Mouse (Mus musculus): ENCODE measurements at regions not wholly inside any gene's neighbourhood (a gene's known extent, or its start where the extent isn't known, plus 50 kb on each side); places are given as distances from the start of the nearest gene placed in this dataset.
A peak's percentile ranks its signal among the peaks of the same experiment; 100 is the strongest.

DNA sequence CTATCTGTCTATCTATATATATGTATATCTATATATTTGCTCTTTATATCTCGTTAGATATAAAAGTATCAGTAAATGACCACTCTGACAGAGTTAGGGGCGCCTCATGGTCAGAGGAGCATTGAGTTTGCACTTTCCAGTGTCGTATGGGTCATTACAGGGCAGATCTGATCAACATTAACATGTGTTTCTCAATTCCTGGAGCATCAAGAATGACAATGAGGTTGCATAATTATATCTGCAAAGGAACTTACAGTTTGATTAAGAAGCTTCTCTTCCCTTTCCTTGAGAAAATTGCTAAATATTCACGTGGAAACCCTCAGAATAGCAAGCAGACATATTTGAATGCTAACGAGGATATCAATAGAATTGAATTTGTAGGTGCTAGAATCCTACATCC is 158.6 kb downstream of the Gm11146 start:
- H3K9me3 ChIP-seq = no peaks in the 10 kb centered on the region
- H3K27me3 ChIP-seq (ENCODE audit: insufficient read depth, poor library complexity, severe bottlenecking) = no peaks in the 10 kb centered on the region
- 87% methylated on average over 5 of the region's 5 CpGs for WGBS
- peaks cover 48% of the 10 kb centered on the region for H3K4me1 ChIP-seq (replicated peaks)
- H3K27ac ChIP-seq = peak overlapping the region; percentile 64
- no peak for DNase-seq (ENCODE audit: low spot score)
- H3K4me3 ChIP-seq = no peak overlapping the region
- H3K36me3 ChIP-seq = peaks cover 5% of the 10 kb centered on the region

GRCm38 (mm10) chr16:77442866-77443265 is 159.0 kb downstream of the Gm11146 start:
- H3K27ac ChIP-seq = no peak overlapping the region
- H3K36me3 ChIP-seq = peaks cover 6% of the 10 kb centered on the region
- H3K9me3 ChIP-seq = no peaks in the 10 kb centered on the region
- WGBS = 91% methylated on average over 6 of the region's 6 CpGs
- H3K4me3 ChIP-seq = no peak overlapping the region
- no peaks in the 10 kb centered on the region for H3K27me3 ChIP-seq (ENCODE audit: insufficient read depth, poor library complexity, severe bottlenecking)
- H3K4me1 ChIP-seq (replicated peaks) = peaks cover 48% of the 10 kb centered on the region
- DNase-seq (ENCODE audit: low spot score) = no peak

- H3K9me3 ChIP-seq = no peaks in the 10 kb centered on the region
- no peaks in the 10 kb centered on the region for H3K27me3 ChIP-seq (ENCODE audit: insufficient read depth, poor library complexity, severe bottlenecking)
- H3K36me3 ChIP-seq = peaks cover 6% of the 10 kb centered on the region; the same call in 1 of the 2 replicates
- DNase-seq (ENCODE audit: low spot score) = no peak
- WGBS = 79% methylated on average over 4 of the region's 4 CpGs
- no peak overlapping the region for H3K4me3 ChIP-seq
- peaks cover 6% of the 10 kb centered on the region; the same call in 1 of the 2 replicates for H3K4me1 ChIP-seq (replicated peaks)
- peak overlapping the region; percentile 1; the same call in 1 of the 2 replicates for H3K27ac ChIP-seq
Observed at GRCm38 (mm10) chr16:77431345-77431744, 170.5 kb downstream of the Gm11146 start.

GRCm38 (mm10) chr16:77422385-77423363 is 179.2 kb downstream of the Gm11146 start:
- WGBS = 55% methylated on average over 12 of the region's 12 CpGs
- Histone ChIP-seq H3K4me3 (peak overlapping the region; percentile 59), H3K36me3 (no peaks in the 10 kb centered on the region; the same call in 1 of the 2 replicates), H3K4me1 (replicated peaks) (peaks cover 30% of the 10 kb centered on the region), H3K27ac (peak overlapping the region; percentile 96), H3K27me3 (ENCODE audit: insufficient read depth, poor library complexity, severe bottlenecking) (no peaks in the 10 kb centered on the region), H3K9me3 (no peaks in the 10 kb centered on the region)
- no peak for DNase-seq (ENCODE audit: low spot score)

GRCm38 (mm10) chr16:77421591-77422024 is 180.3 kb downstream of the Gm11146 start:
- WGBS = 5% methylated on average over 10 of the region's 10 CpGs

GRCm38 (mm10) chr16:77421001-77421400 is 180.9 kb downstream of the Gm11146 start:
- no peak for DNase-seq (ENCODE audit: low spot score)
- H3K4me3 ChIP-seq = peak overlapping the region; percentile 59
- H3K27me3 ChIP-seq (ENCODE audit: insufficient read depth, poor library complexity, severe bottlenecking) = no peaks in the 10 kb centered on the region
- peaks cover 42% of the 10 kb centered on the region for H3K4me1 ChIP-seq (replicated peaks)
- H3K9me3 ChIP-seq = no peaks in the 10 kb centered on the region
- whole genome bisulfite sequencing = 37% methylated on average over 6 of the region's 6 CpGs
- H3K36me3 ChIP-seq = no peaks in the 10 kb centered on the region; the same call in 1 of the 2 replicates
- H3K27ac ChIP-seq = peak overlapping the region; percentile 96

More at GRCm38 (mm10) chr16:77421591-77422024, 180.3 kb downstream of the Gm11146 start:
- H3K36me3 ChIP-seq = no peaks in the 10 kb centered on the region; the same call in 1 of the 2 replicates
- peaks cover 36% of the 10 kb centered on the region for H3K4me1 ChIP-seq (replicated peaks)
- peak overlapping the region; percentile 96 for H3K27ac ChIP-seq
- no peaks in the 10 kb centered on the region for H3K27me3 ChIP-seq (ENCODE audit: insufficient read depth, poor library complexity, severe bottlenecking)
- peak; percentile 90 for DNase-seq (ENCODE audit: low spot score)
- H3K4me3 ChIP-seq = peak overlapping the region; percentile 59
- H3K9me3 ChIP-seq = no peaks in the 10 kb centered on the region

GRCm38 (mm10) chr16:77420136-77420860 is 181.6 kb downstream of the Gm11146 start:
- no peak for DNase-seq (ENCODE audit: low spot score)
- 40% methylated on average over 8 of the region's 8 CpGs for WGBS
- H3K4me1 ChIP-seq (replicated peaks) = peaks cover 44% of the 10 kb centered on the region

DNA sequence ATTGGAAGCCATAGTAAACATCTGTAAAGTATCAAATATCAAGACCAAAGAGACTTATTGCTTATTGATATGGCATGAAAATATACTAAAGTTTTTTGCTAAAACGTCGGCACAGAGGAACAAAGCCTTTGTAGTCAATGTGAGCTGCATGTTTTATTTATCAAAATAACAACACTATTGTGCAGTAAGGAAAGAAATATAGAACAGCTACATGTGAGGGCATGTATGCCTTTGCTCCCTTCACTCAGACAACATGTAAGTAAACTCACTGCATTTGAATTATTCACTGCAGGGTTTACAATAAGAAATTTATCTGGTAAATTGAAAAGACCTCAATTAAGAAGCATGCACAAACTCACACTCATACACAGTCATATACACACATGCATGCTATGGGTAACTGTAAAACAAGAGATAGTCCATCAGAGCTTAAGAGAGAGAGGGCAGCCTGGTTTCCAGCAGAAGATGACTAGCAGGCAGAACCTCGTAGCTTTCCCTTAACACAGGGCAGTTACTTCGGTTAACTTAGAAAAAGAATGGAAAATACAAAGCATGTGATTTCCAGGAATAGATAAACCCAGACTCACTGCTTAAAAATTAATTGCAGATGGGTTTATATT is 182.7 kb downstream of the Gm11146 start:
- Histone ChIP-seq H3K27me3 (ENCODE audit: insufficient read depth, poor library complexity, severe bottlenecking) (no peaks in the 10 kb centered on the region), H3K9me3 (no peaks in the 10 kb centered on the region), H3K4me1 (replicated peaks) (peaks cover 44% of the 10 kb centered on the region), H3K4me3 (peak overlapping the region; percentile 59), H3K36me3 (peaks cover 5% of the 10 kb centered on the region), H3K27ac (peak overlapping the region; percentile 96)
- 21% methylated on average over 4 of the region's 4 CpGs for WGBS
- DNase-seq (ENCODE audit: low spot score) = no peak

More at GRCm38 (mm10) chr16:77420136-77420860, 181.6 kb downstream of the Gm11146 start:
- H3K36me3 ChIP-seq = no peaks in the 10 kb centered on the region
- H3K27ac ChIP-seq = peak overlapping the region; percentile 96
- H3K4me3 ChIP-seq = peak overlapping the region; percentile 59
- H3K27me3 ChIP-seq (ENCODE audit: insufficient read depth, poor library complexity, severe bottlenecking) = no peaks in the 10 kb centered on the region
- no peaks in the 10 kb centered on the region for H3K9me3 ChIP-seq

DNA sequence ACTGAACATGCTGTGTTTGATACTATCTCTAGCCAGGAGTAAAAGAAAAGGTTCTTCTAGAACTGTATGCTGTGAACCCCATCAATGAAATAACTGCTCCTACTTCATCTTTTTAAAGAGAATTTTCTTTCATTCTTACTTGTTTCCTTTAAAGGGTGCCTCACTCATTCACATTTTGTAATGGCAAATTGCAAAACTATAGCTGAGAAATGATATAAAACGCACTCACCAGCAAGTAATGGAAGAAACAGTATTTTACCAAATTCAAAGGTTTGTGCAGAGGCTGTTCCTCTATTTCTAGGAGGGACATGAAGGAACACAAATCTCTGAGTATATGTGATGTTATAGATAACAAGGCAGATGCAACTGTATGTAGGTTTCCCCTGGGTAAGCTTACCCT is 183.4 kb downstream of the Gm11146 start:
- H3K9me3 ChIP-seq = no peaks in the 10 kb centered on the region
- WGBS = 62% methylated on average over 1 of the region's 1 CpGs
- no peaks in the 10 kb centered on the region for H3K27me3 ChIP-seq (ENCODE audit: insufficient read depth, poor library complexity, severe bottlenecking)
- peak overlapping the region; percentile 96 for H3K27ac ChIP-seq
- no peak for DNase-seq (ENCODE audit: low spot score)
- H3K36me3 ChIP-seq = peaks cover 12% of the 10 kb centered on the region
- peak overlapping the region; percentile 59 for H3K4me3 ChIP-seq
- peaks cover 42% of the 10 kb centered on the region for H3K4me1 ChIP-seq (replicated peaks)

DNA sequence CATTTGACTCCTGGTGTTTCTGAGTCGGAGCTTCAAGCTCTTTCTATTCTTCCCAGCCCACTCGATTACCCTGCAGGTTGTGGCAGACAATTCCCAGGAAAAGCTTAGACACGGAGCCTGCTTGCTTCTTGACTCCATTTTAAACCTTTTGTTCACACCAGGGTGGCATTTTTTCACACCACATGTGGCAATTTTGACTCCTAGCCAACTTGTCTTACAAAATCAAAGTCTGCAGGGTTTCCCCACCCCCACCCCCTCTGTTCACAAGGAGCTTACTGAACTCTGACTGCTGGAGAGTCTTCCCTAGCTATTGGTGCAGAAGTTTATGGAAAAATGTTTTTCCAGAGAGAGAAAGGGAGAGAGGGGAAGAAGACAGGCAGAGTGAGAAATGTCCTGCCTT is 184.1 kb downstream of the Gm11146 start:
- Histone ChIP-seq H3K9me3 (no peaks in the 10 kb centered on the region), H3K4me3 (peak overlapping the region; percentile 59), H3K27me3 (ENCODE audit: insufficient read depth, poor library complexity, severe bottlenecking) (no peaks in the 10 kb centered on the region), H3K36me3 (peaks cover 15% of the 10 kb centered on the region), H3K4me1 (replicated peaks) (peaks cover 35% of the 10 kb centered on the region), H3K27ac (peak overlapping the region; percentile 96)
- 2% methylated on average over 3 of the region's 3 CpGs for WGBS
- DNase-seq (ENCODE audit: low spot score) = peak; percentile 84

DNA sequence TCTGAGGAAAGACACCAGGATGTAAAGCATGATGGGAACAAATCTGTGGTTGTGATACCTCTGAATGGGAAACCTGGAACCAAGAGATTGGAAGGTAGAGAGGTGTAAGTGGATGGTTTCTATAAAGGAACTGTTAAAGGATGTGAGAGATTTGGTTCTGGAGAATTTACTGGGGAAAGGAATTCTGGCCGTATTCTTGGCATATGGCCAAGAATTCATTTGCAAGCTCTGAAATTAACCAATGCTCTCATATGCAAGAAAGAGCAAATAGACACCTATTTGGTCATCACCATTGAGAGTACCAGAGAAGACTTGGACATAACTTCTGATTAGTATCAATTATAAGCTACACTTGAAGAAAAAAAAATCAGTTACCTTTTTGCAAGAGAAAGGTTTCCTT is 187.3 kb downstream of the Gm11146 start:
- WGBS = 84% methylated on average over 1 of the region's 1 CpGs
- Histone ChIP-seq H3K4me3 (no peak overlapping the region), H3K27ac (no peak overlapping the region), H3K4me1 (replicated peaks) (peaks cover 27% of the 10 kb centered on the region), H3K36me3 (peaks cover 15% of the 10 kb centered on the region), H3K9me3 (no peaks in the 10 kb centered on the region), H3K27me3 (ENCODE audit: insufficient read depth, poor library complexity, severe bottlenecking) (no peaks in the 10 kb centered on the region)
- DNase-seq (ENCODE audit: low spot score) = no peak

GRCm38 (mm10) chr16:77409168-77409567 is 192.7 kb downstream of the Gm11146 start:
- WGBS = 90% methylated on average over 7 of the region's 7 CpGs
- Histone ChIP-seq H3K27me3 (ENCODE audit: insufficient read depth, poor library complexity, severe bottlenecking) (no peaks in the 10 kb centered on the region), H3K4me1 (replicated peaks) (peaks cover 54% of the 10 kb centered on the region), H3K9me3 (no peaks in the 10 kb centered on the region), H3K27ac (no peak overlapping the region; the same call in 1 of the 2 replicates), H3K36me3 (peaks cover 10% of the 10 kb centered on the region), H3K4me3 (no peak overlapping the region)
- no peak for DNase-seq (ENCODE audit: low spot score)
